Mouse (Mus musculus): Measurements from ENCODE around the gene Rnf222. TPM values are rescaled to one million over a fixed set of nuclear protein-coding genes. Genes with fewer than 3 reads are reported as not detected.

Gene Rnf222
- not detected in 2 replicates for total RNA-seq (2014; fragmentation: Nextera tagmentation)
- total RNA-seq (2017) = not detected in 2 replicates

DNA sequence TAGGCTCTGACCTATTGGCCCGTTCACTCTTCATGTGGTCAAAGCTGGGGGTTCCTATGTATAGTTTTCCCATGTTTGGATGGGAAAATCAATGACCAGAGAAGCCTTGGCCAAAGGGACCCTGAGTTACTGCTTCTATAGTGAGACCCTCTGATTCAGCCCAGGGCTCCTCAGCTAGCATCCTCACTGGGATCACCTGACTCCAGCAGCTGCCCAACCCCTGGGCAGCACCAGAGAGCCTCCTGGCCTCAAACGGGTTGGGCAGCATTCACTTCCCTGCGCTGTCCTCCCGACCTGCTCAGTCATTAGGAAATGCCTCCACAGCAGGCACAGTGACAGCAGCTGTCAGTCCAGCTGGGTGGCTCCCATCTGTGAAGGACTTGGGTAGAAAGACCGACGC lies at the start of gene Rnf222:
Gene Rnf222 (plus strand): TSS at position 301 of the 400 bp plus-strand sequence.
- no peak for ATAC-seq (replicated peaks; ENCODE audit: low FRiP score, low TSS enrichment, poor library complexity, severe bottlenecking)

- no peak for ATAC-seq (replicated peaks; ENCODE audit: low FRiP score, low TSS enrichment, poor library complexity, severe bottlenecking)
These were observed 48.7 kb upstream of the Rnf222 start for GRCm38 (mm10) chr11:68839606-68840005.

DNA sequence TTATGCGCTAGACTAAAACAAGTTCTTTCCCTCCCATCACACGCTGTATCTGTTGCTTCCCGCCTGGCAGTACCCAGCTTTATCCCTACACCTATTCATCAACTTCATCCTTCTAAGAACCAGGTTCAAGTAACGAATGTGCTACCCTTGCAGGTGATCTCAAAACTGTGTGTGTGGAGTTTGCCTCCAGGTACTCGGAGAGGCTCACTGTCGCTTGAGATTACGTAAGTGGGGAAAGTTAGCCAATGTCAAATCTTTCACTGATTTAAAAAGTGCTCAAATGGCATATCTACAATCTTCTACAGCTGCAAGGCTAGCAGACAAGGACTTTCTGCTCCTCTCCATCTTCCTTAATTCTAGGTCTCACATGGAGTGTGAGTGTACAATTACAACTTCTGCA lies 37.5 kb upstream of the Rnf222 start:
- no peak for ATAC-seq (replicated peaks; ENCODE audit: low FRiP score, low TSS enrichment, poor library complexity, severe bottlenecking)

DNA sequence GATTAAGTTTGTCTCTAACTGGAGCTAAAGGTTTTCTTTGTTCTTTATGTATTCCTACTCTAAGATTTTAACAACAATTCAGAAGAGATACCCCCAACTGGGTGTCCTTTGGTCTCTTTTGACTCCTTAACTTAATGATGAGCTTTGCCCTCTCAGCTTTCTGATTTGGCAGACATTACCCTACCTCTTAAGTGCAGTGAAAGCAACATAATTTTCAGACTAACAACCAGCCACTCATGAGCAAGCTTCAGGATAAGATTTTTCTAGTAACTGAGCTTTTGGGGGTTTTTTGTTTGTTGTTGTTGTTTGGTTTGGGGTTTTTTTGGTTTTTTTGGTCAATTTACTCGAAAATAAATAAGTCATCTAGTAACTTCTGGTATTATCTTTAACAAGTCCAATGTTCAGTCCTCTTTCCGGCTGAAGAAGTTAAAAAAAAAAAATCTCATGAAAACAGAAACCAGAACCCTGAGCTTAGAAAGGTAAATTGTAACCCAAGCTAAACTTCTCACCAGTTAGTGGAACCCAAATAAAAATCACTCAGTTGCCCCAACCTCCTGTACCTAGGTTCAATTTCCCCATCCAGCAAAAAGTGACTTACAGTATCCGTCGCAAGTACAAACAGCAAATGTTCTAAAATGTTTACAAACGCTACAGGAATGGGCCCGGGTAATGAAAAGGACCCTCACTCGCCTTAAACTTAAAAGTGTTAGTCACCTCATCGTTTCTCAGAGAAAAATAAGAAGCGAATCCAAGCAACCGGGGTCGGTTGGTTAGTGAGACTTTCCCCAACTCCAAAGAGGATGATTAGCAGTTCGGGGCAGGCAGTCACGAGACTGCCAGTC lies 36.5 kb upstream of the Rnf222 start:
- no peak for ATAC-seq (replicated peaks; ENCODE audit: low FRiP score, low TSS enrichment, poor library complexity, severe bottlenecking)

DNA sequence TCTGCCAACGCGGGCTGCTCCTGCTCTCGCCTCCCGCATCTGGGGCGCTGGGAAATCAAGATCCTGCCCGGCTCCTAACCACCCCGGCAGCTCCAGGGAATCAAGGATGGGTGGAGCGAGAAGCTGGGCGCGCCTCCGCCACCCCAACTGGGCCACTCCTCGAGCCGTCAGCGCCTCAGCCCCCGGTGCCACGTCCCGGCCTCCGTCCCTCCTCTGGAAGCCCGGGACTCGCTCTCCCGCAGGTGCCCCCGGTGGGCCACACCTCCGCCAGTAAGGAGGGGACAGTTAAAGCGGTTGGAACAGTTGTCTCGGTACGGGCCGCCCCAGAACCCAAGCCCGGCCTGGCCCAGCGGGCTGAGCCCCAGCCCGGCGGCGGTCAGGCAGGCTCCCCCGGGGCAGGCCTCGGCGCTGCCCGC lies 35.9 kb upstream of the Rnf222 start:
- peak; percentile 50 for ATAC-seq (replicated peaks; ENCODE audit: low FRiP score, low TSS enrichment, poor library complexity, severe bottlenecking)

GRCm38 (mm10) chr11:68852932-68853409 lies 35.4 kb upstream of the Rnf222 start:
- ATAC-seq (replicated peaks; ENCODE audit: low FRiP score, low TSS enrichment, poor library complexity, severe bottlenecking) = peak; percentile 91

DNA sequence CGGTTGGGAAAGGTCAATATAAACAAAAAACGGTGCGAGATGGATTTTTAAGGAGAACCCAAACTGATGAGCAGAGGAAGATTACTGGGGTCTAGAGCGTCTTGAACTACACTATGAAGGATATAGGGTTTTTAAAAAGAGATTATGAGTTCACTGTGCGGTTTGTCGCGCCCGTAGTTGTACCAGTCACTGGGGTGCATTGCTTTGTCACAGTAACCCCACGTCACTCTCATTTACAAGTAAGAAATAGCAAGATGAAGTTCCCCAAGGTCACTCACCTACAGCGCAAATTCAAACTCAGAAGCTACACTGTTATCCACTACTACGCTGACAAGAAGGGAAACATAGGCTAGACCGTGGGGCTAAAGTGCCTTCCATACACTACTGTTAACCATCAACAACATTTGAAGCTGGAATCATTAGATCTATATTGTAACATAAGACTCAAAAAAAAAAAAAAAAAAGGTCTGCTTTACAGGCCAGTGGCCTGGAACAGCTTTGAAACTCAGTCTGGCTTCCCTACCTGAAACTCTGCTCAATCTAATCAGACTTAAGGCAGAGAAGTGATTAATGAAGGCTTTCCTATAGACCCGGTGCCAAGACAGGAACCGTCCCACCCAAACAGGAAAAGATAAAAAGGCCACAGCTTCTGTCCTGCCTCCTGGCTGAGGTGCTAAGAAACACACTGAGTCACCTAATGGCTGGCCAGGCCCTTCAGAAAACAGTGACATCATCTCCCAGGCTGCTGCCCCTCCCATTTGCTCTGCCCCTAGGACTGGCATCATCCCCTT lies 34.5 kb upstream of the Rnf222 start:
- ATAC-seq (replicated peaks; ENCODE audit: low FRiP score, low TSS enrichment, poor library complexity, severe bottlenecking) = peak; percentile 72

- no peak for ATAC-seq (replicated peaks; ENCODE audit: low FRiP score, low TSS enrichment, poor library complexity, severe bottlenecking)
These were observed 33.7 kb upstream of the Rnf222 start for GRCm38 (mm10) chr11:68854621-68855020.

- ATAC-seq (replicated peaks; ENCODE audit: low FRiP score, low TSS enrichment, poor library complexity, severe bottlenecking) = no peak
These were observed 31.0 kb upstream of the Rnf222 start for GRCm38 (mm10) chr11:68857329-68857728.

GRCm38 (mm10) chr11:68859943-68860593 lies 28.3 kb upstream of the Rnf222 start:
- ATAC-seq (replicated peaks; ENCODE audit: low FRiP score, low TSS enrichment, poor library complexity, severe bottlenecking) = no peak

- ATAC-seq (replicated peaks; ENCODE audit: low FRiP score, low TSS enrichment, poor library complexity, severe bottlenecking) = no peak
These were observed 26.1 kb upstream of the Rnf222 start for GRCm38 (mm10) chr11:68862260-68862659.

- no peak; the same call in 1 of the 2 replicates for ATAC-seq (replicated peaks; ENCODE audit: low FRiP score, low TSS enrichment, poor library complexity, severe bottlenecking)
These were observed 24.7 kb upstream of the Rnf222 start for GRCm38 (mm10) chr11:68863631-68864091.

DNA sequence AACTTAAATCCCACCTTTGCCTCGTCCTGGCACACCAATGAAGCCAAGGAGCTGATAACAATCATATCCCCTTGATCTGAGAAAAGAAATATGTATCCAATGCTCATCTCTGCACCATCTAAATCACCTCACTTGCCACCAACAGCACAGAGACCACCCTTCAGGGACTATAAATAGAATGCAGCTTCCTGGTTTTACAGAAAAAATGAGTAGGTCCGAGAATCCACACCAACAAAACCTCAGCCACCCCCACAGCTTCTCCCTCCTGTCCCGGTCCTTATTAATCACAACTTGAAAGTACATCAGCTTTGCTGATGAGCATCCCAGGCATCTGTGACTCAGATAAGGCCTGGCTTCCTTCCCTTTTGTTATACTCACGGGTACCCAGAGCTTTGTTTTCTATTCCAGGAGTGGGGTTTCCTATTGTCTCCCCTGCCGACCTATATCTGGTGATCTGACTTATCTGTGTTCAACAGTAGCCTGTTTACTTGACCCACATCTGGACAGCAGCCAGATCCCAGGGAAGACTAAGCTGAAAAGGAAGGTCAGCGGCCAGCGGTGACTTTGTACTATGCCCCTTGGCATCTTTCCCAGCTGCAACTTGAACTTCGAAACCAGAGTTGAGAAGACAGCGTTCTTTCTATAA lies 23.7 kb upstream of the Rnf222 start:
- peak; percentile 45 for ATAC-seq (replicated peaks; ENCODE audit: low FRiP score, low TSS enrichment, poor library complexity, severe bottlenecking)

GRCm38 (mm10) chr11:68871277-68871676 lies 17.1 kb upstream of the Rnf222 start:
- ATAC-seq (replicated peaks; ENCODE audit: low FRiP score, low TSS enrichment, poor library complexity, severe bottlenecking) = no peak

- no peak for ATAC-seq (replicated peaks; ENCODE audit: low FRiP score, low TSS enrichment, poor library complexity, severe bottlenecking)
These were observed 16.6 kb upstream of the Rnf222 start, which contains the start of gene Ndel1 for GRCm38 (mm10) chr11:68871748-68872147. TSS of gene Ndel1 (minus strand) at chr11:68871858.

DNA sequence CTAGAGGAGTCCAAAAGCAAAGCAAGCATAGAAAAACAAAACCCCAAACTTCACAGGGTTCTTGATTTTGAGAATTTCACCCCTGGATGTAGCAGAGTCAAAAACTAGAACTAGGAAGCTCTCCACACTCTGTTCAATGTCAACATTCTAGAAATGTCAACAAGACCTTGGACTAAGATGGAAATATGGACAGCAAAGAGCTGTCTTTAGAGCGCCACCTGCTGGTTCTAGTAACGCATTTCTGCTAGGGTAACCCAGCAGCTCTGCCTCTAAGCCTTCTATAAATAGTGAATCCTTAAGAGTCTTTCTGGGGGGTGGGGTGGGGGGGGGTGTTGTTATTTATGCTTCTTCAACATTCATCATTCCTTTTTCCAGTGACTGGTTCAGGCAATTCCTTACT lies 13.5 kb upstream of the Rnf222 start:
- ATAC-seq (replicated peaks; ENCODE audit: low FRiP score, low TSS enrichment, poor library complexity, severe bottlenecking) = peak; percentile 65; the same call in 1 of the 2 replicates

- peak; percentile 48; the same call in 1 of the 2 replicates for ATAC-seq (replicated peaks; ENCODE audit: low FRiP score, low TSS enrichment, poor library complexity, severe bottlenecking)
These were observed 9.5 kb upstream of the Rnf222 start for GRCm38 (mm10) chr11:68878811-68879210.

GRCm38 (mm10) chr11:68882107-68882506 lies 6.2 kb upstream of the Rnf222 start:
- no peak for ATAC-seq (replicated peaks; ENCODE audit: low FRiP score, low TSS enrichment, poor library complexity, severe bottlenecking)

GRCm38 (mm10) chr11:68883843-68884242 lies 4.5 kb upstream of the Rnf222 start:
- ATAC-seq (replicated peaks; ENCODE audit: low FRiP score, low TSS enrichment, poor library complexity, severe bottlenecking) = no peak

Measured in megakaryocyte-erythroid progenitor cell, adult 5-6 weeks (primary cell).